Mouse (Mus musculus) cerebellum, adult 11 months (tissue): Measurements from ENCODE around the gene Cd52.

Experiments
- DNase-seq: peaks from one replicate; pipeline ENCODE4 v3.0.0; 2022

Gene Cd52

DNA sequence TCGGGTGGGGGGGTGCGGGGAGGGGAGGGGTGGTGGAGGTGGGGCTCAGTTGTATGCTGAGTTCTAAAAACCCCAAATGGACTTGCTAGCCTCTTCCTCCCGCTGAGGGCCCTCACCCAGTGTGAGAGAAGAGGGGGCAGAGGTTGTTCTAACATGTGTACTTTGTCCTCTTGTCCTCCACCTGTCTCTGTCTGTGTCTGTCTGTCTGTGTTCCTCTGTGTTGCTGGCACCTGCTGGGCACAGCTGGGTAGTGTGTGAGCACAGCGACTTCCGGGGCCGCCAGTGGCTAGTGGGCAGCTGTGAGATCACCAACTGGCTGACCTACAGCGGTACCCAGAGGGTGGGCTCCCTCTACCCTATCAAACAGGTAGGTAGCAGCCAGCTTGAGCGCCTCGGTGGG, 5.9 kb downstream of the Cd52 start:
- DNase-seq, result no peak

- peak; percentile 39 for DNase-seq
Observed at GRCm38 (mm10) chr4:134087412-134087811, 7.5 kb downstream of the Cd52 start.

- DNase-seq, result no peak
Observed at GRCm38 (mm10) chr4:134084999-134085398, 9.9 kb downstream of the Cd52 start.

DNA sequence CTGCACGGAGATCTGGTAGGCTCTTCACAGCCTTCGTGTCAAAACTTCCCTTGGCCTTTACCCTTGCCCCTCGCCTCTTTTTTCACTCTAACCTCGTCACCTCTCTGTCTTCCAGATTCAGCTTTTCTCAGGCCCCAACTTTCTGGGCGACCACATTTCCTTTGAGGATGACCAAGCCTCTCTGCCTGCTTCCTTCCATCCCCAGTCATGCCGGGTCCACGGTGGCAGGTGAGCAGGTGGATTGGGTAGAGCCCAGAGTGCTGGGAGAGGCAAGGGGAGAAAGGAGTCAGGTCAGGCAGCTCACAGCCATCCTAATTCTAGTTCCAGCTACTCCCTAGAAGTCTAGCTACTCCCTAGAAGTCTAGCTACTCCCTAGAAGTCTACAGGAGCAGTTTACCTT, 12.4 kb downstream of the Cd52 start:
- no peak for DNase-seq

GRCm38 (mm10) chr4:134081730-134082386, 13.0 kb downstream of the Cd52 start:
- DNase-seq, result peak; percentile 44

DNA sequence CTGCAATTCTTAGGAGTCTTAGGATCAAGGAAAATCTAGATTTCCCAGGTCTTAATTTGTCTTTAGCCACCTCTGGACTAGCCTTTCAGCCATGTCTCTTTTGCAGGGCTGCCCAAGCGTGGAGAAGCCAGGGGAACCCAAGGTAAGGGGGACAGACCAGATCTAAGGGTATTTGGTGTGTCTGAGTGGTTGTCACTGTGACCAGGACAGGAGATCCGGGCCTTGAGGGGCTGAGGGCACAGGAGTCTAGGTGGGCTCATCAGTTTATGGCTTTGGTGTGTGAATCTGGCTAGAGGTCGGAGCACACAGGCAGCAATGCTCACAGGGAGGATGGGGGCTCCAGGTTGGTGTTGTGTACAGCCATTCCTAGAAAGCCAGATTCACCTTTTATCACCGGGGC, 14.2 kb downstream of the Cd52 start:
- DNase-seq, result no peak

DNA sequence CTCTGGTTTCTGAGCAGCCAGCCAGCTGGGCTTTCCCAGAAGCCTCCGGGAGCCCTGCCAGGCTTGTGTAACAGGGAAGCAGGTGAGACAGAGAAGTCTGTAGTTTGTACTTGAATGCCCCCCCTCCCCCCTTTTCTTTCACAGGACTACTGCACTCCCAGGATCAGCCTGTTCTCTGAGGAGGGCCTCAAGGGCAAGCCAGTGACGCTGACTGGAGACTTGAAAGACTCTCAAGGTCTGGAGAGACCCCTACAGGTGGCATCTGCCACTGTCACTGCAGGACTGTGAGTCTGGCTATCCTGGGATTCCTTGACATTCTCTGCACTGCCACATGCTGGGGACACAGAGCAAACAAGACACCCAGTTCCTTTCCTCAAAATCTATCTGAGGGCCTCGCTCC, 16.2 kb downstream of the Cd52 start:
- no peak for DNase-seq

- DNase-seq, result no peak
Observed at GRCm38 (mm10) chr4:134068793-134069580, 25.9 kb downstream of the Cd52 start.

DNA sequence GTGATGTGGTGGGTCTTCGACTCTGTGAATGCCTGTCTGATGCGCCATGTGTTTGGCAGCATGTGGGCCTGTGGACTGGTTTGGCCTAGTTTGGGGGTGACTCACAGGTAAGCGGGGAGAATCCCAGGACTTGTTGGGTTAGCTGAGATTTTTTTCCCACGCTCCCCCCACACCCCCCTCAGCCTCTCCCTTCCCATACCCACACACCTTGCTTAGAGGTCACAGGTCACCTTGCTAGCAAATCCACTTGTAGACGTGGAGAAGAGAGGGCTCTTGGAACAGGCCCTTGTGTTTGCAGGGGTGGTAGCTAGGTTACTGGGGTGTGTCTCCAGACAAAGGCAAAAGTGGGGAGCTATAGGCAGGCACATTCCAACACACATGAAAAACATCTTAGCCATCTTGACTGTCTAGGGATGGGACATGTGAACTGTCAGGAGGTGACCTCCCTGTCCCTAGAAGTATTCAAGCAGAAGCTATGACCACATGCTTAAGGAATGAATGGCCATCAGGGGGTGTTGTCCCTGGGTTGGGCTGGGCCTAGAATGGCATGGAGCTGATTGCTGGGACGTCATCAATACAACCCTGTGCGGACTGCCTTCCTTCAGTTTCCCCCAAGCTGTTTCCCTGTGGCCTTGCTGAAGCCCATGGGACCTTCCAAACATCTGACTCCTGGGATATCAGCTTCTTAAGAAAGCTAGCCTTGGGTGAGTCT, 26.9 kb downstream of the Cd52 start:
- DNase-seq, result no peak

DNA sequence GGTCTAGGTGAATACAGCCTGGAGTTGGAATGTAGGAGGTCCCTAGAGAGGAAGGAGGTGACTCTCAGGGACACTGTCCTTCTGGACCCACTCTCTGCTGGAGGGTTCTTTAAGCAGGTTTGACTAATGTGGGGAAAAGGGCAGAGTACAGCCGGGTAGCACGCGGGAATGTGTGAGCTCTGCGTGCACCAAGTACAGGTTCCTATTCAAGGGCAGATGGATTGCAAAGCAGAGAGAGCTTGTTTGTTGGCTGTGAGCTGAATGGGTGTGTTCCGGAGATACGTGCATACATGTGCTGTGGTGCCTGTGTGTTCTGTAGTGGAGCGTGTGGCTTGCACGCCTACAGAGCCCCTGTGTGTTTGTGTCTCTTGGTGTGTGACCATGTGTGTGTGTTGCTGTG, 27.5 kb downstream of the Cd52 start:
- DNase-seq, result no peak

GRCm38 (mm10) chr4:134065431-134066004, 29.4 kb downstream of the Cd52 start:
- no peak for DNase-seq

DNA sequence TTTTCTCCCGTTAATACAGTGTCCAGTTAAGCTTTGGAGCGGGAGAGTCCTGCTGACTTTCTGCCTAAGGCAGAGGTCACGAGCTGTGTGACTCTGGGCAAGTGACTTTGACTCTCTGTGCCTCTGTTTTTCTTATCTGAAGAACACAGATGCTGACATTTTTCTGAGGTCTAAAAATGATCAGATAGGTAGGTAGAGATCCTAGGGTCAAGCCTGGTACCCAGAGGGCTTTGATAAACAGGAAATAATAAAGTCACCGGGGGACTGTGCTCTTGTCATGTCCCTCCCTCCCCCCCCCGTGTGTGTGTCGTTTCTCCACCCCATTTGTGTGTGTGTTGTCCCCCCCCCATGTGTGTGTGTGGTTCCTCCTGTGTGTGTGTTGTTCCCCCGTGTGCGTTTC, 32.3 kb downstream of the Cd52 start:
- DNase-seq, result no peak

DNA sequence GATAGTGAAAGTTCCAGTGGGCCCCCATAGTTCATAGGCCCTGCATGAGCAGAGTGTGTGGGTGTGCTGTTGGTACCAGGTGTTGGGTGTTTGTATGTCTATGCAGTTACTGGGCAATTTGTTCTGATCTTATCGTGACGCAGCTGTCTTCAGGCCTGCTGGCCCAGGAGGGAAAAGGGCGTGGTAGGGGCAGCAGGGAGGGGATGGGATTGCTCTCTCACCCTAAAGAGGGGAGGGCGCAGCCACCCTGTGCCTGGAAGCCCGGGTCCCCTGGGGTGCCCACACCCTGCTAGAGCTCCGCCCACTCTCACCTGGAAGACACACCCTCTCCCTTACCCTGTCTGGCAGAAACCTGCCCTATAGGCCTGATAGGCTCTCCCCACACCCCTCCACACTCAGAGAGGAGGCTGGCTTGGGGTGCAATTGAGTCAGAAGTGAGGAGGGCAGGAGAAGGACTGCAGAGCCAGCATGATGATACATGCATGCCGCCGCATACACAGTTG, 32.9 kb downstream of the Cd52 start:
- no peak for DNase-seq

- no peak for DNase-seq
Observed at GRCm38 (mm10) chr4:134061166-134061830, 33.6 kb downstream of the Cd52 start.

GRCm38 (mm10) chr4:134060135-134060865, 34.6 kb downstream of the Cd52 start, which contains the start of gene Crybg2:
Gene Crybg2 (plus strand): TSS chr4:134060815.
- no peak for DNase-seq

GRCm38 (mm10) chr4:134058908-134059307, 36.0 kb downstream of the Cd52 start:
- no peak for DNase-seq

GRCm38 (mm10) chr4:134058166-134058715, 36.6 kb downstream of the Cd52 start:
- no peak for DNase-seq

GRCm38 (mm10) chr4:134053538-134053937, 41.3 kb downstream of the Cd52 start, which contains the start of gene Zfp683:
Gene Zfp683 (plus strand): TSS chr4:134053838.
- no peak for DNase-seq

DNA sequence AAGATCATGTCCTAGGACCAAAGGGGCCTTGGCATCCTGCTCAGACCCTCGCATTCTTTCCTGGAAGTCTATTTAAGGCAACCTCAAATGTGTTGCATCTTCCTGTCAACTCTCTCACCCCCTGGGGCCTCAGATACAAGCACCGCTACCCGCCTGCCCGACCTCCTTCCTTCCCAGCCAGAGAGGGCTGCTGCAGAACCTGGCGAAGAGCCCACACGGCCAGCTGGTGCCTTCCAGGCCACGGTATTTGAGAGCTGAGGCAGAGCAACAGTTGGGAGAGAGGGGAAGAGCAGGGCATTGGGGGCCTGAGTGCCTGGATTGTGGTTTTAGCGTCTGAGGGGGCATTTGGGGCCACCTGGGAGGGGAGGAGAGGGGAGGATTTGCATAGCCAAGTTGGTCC, 42.3 kb downstream of the Cd52 start:
- peak; percentile 62 for DNase-seq

- no peak for DNase-seq
Observed at GRCm38 (mm10) chr4:134051912-134052311, 43.0 kb downstream of the Cd52 start.

DNA sequence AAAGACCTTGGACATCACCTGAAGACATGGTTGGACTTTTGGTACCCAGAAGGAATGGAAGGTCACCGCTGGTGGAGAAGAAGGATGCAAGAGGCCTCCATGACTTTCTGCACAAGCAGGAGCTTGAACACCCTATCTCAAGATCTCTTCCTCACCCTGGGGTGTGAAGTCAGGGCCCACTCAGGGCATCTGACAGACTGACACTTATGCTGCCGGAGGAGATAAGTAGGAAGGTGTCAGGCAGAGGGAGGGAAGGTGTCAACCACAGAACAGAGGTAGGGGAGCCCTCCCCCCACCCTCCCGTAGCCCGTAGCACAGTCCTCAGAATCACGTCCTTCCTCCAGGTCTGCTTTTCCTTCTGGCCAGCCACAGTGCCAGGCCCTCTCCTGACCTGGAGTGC, 47.2 kb downstream of the Cd52 start:
- no peak for DNase-seq

DNA sequence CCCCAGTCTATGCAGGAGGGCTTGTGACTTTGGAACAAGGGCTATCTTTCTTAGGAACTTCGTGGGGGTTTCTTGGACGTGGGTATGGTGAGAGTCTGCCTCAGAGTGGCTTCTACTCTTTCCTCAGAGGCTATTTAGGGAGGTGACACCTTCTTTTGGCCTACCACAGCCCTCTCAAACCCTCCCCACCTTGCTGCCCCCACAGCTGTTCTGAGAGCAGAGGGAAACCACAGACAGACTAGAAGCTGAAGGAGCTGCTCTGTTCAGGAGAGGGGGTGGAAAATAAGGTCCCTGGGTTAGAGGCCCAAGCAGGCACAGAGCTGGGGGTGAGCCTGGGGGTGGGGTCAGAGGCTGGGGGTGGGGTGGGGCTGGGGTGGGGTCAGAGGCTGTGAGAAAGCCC, 51.8 kb downstream of the Cd52 start:
- DNase-seq, result no peak
